Mouse (Mus musculus) midbrain, embryonic 15.5 days (tissue): ENCODE measurements around the gene Tbc1d8. TPM values are rescaled to one million over a fixed set of nuclear protein-coding genes. Genes with fewer than 3 reads are reported as not detected.

Experiments
- ATAC-seq: fragments of 200-750 bp; cut with Nextera tagmentation; replicated peaks from 2 replicates; pipeline ENCODE4 v1.8.0; 2017; ENCODE audit warnings: moderate TSS enrichment
- H3K27ac ChIP-seq: fragments of 300-500 bp; sonication (generic); 2 replicates; pipeline ENCODE4 v1.5.1; 2015; ENCODE audit warnings: mild to moderate bottlenecking, inconsistent platforms
- H3K27me3 ChIP-seq: fragments of 300-500 bp; sonication (generic); replicated peaks from 2 replicates; pipeline ENCODE4 v1.6.1; 2015; ENCODE audit warnings: inconsistent platforms
- H3K36me3 ChIP-seq: fragments of 300-500 bp; sonication (generic); replicated peaks from 2 replicates; pipeline ENCODE4 v1.6.1; 2015; ENCODE audit warnings: inconsistent platforms
- H3K4me1 ChIP-seq: fragments of 300-500 bp; sonication (generic); 2 replicates; pipeline ENCODE4 v1.6.1; 2015; ENCODE audit warnings: inconsistent platforms
- H3K4me2 ChIP-seq: fragments of 300-500 bp; sonication (generic); 2 replicates; pipeline ENCODE4 v1.6.1; 2015; ENCODE audit warnings: inconsistent platforms, mild to moderate bottlenecking, moderate library complexity
- H3K4me3 ChIP-seq: fragments of 300-500 bp; sonication (generic); 2 replicates; pipeline ENCODE4 v1.5.1; 2015; ENCODE audit warnings: mild to moderate bottlenecking, inconsistent platforms
- H3K9ac ChIP-seq: fragments of 300-500 bp; sonication (generic); 2 replicates; pipeline ENCODE4 v1.6.1; 2015; ENCODE audit warnings: mild to moderate bottlenecking, inconsistent platforms
- H3K9me3 ChIP-seq: fragments of 300-500 bp; sonication (generic); 2 replicates; pipeline ENCODE4 v1.6.1; 2016; ENCODE audit warnings: inconsistent platforms
- WGBS: fragments of 180-500 bp; shearing (Covaris S2); methylation state at CpG from one replicate; pipeline ENCODE4 v1.1.7; 2015; ENCODE audit warnings: mixed read lengths; 5-methylcytosine and 5-hydroxymethylcytosine counted together
- polyA plus RNA-seq: library from polyadenylated mRNA; unstranded; fragments of >200 nt; fragmentation: Nextera tagmentation; extraction: Ambion mirVana; gene quantifications from 2 replicates; pipeline ENCODE4 v1.2.1, GENCODE M21; 2015

Gene Tbc1d8
- polyA plus RNA-seq, 1 experiment from 2014 or later: 11.0 TPM

DNA sequence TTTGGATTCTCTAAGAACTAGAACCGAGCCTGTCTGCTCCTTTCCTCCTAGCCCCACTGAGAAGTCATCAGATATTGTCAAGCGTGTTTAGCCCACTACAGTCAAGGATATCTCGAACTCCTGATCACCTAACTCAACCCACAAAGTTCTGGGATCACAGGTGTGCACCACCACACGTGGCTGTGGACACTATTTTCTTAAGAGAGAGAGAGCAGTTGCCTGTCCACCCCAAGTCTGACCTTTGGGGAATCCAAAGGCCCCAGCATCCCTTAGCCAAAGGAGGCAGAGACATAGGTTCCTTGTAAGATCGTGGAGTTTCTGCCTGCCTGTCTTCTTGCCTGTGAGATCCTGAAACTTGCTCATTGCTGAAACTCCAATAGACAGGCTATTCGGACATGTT is 111.5 kb downstream of the Tbc1d8 start:
- H3K9ac ChIP-seq: peak overlapping the region; percentile 58
- H3K4me1 ChIP-seq: peaks cover 19% of the 10 kb centered on the region
- peak overlapping the region; percentile 58 for H3K4me2 ChIP-seq
- peak; percentile 19 for ATAC-seq
- 22% methylated on average over 6 of the region's 6 CpGs for WGBS
- peak overlapping the region; percentile 66 for H3K4me3 ChIP-seq
- H3K27me3 ChIP-seq: no peaks in the 10 kb centered on the region
- peak overlapping the region; percentile 93 for H3K27ac ChIP-seq
- no peaks in the 10 kb centered on the region for H3K9me3 ChIP-seq
- H3K36me3 ChIP-seq: peaks cover 21% of the 10 kb centered on the region; the same call in 1 of the 2 replicates

DNA sequence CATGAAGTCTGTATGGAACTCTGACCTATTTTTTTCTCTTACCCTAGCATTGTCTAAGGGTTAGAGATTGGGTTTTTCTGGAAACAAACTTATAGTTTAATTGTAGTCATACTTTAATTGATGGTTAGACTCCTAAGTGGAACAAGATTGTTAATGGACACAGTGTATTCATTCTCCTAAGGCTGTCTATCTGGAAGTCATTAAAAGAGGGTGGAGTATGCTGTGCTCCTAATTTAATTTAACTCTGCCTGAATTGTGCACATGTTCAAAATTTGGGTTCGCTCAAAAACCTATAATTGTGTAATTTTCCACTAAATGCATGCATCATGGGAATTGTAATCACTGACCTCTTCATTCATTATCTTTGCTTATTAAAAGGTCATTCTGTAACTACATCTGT is 113.0 kb downstream of the Tbc1d8 start:
- no peak for ATAC-seq
- WGBS: 82% methylated on average over 1 of the region's 1 CpGs
- H3K9ac ChIP-seq: no peak overlapping the region
- H3K36me3 ChIP-seq: peaks cover 6% of the 10 kb centered on the region; the same call in 1 of the 2 replicates
- no peaks in the 10 kb centered on the region for H3K9me3 ChIP-seq
- H3K4me1 ChIP-seq: peaks cover 22% of the 10 kb centered on the region
- H3K27me3 ChIP-seq: no peaks in the 10 kb centered on the region
- no peak overlapping the region for H3K4me2 ChIP-seq
- no peak overlapping the region for H3K27ac ChIP-seq
- no peak overlapping the region for H3K4me3 ChIP-seq

GRCm38 (mm10) chr1:39362515-39362893 is 116.1 kb downstream of the Tbc1d8 start:
- Histone ChIP-seq H3K27ac (no peak overlapping the region), H3K4me2 (no peak overlapping the region), H3K9ac (no peak overlapping the region), H3K9me3 (no peaks in the 10 kb centered on the region), H3K4me3 (no peak overlapping the region), H3K36me3 (no peaks in the 10 kb centered on the region), H3K4me1 (peaks cover 10% of the 10 kb centered on the region), H3K27me3 (no peaks in the 10 kb centered on the region)
- ATAC-seq: no peak
- 54% methylated on average over 7 of the region's 7 CpGs for WGBS

DNA sequence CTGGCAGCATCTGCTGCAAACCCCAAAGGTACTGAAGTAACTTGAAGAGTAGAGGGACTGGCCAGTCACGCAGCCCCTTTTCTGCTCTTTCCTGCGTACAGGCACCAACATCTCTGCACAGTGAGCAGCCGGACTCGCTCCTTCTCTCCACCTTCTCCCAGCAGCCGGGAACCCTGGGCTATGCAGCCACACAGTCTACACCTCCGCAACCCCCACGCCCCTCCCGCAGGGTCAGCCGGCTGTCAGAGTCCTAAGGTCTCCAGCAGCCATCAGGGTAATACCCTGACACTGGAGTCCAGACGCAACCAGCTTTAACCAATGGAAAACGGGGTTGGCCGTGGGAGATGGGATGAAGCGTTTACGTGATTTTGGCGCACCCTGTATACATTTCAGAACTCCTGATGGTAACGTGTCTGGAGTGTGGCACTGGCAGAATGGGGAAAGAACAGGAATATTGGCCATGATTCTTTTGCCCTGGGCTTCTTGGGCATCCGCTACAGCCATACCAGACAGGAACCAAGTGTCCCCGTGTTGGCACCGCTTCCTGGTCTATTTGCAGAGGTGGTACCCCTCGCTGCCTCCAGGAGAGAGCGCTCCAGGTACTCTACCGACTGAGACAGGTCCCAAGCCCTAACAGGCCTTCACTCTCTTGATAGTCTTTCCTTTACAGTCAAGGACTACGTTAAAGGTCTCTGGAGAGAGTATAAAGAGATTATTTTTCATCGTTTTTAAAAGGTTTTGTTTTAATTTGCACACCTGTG is 116.6 kb downstream of the Tbc1d8 start:
- ATAC-seq: 0 out of 2 replicates have a peak, but pooled peaks have one; percentile 25
- no peak overlapping the region for H3K27ac ChIP-seq
- peak overlapping the region; percentile 26 for H3K4me3 ChIP-seq
- H3K36me3 ChIP-seq: no peaks in the 10 kb centered on the region
- peaks cover 7% of the 10 kb centered on the region for H3K4me1 ChIP-seq
- H3K27me3 ChIP-seq: no peaks in the 10 kb centered on the region
- peak overlapping the region; percentile 29; the same call in 1 of the 2 replicates for H3K9ac ChIP-seq
- H3K9me3 ChIP-seq: no peaks in the 10 kb centered on the region
- 31% methylated on average over 24 of the region's 24 CpGs for WGBS
- H3K4me2 ChIP-seq: peak overlapping the region; percentile 49

- no peaks in the 10 kb centered on the region for H3K27me3 ChIP-seq
- no peak overlapping the region for H3K4me2 ChIP-seq
- no peak for ATAC-seq
- H3K4me1 ChIP-seq: no peaks in the 10 kb centered on the region
- no peaks in the 10 kb centered on the region for H3K9me3 ChIP-seq
- no peak overlapping the region for H3K4me3 ChIP-seq
- no peaks in the 10 kb centered on the region for H3K36me3 ChIP-seq
- no peak overlapping the region for H3K27ac ChIP-seq
- 84% methylated on average over 7 of the region's 7 CpGs for WGBS
- H3K9ac ChIP-seq: no peak overlapping the region
These were observed 129.1 kb downstream of the Tbc1d8 start for GRCm38 (mm10) chr1:39349427-39349826.

DNA sequence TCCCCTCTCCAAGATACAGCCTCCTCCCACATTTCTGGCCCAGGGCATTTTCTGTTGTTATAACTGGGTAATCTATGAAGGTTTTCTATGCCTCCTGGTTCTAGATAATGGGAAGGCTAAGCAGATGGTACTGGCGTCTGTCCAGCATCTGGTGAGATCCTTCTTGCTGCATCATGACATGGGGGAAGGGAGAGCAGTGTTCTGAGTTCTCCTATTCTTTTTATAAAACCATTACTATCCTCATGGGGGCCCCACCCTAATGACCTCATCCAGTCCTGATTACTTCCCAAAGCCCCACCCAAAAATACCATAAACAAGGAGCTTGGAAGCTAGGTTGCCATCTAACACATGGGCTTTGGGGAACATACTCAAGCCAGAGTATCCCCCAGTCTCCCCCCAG is 129.6 kb downstream of the Tbc1d8 start:
- 85% methylated on average over 1 of the region's 1 CpGs for WGBS
- H3K4me1 ChIP-seq: no peaks in the 10 kb centered on the region
- no peaks in the 10 kb centered on the region for H3K27me3 ChIP-seq
- H3K4me2 ChIP-seq: no peak overlapping the region
- H3K36me3 ChIP-seq: no peaks in the 10 kb centered on the region
- no peak for ATAC-seq
- no peaks in the 10 kb centered on the region for H3K9me3 ChIP-seq
- no peak overlapping the region for H3K27ac ChIP-seq
- H3K4me3 ChIP-seq: no peak overlapping the region
- no peak overlapping the region for H3K9ac ChIP-seq

DNA sequence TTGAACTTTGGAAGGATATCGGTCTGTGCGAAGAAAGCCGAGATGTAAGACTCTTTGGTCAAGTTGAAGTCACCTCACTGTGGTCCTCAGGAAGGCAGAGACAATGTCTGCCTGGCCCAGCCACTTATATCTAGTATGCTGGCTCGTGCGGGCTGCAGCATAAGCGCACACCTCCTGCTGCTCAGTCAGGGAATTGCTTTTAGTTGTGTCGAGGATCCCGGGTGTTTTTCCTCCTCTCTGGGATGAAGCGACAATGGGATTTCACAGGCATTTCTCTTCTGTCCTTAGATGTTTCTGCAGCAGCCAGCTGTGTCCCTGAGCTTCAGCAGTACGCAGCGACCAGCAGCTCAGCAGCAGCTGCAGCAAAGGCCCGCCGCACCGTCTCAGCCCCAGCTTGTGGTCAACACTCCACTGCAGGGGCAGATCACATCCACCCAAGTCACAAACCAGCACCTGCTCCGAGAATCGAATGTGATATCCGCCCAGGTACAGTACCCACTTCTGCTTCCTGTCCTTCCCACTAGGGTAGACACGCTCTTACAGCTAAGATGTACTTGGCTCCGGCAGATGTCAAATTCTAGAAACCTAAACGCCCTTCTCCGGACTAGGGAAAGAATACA is 133.5 kb downstream of the Tbc1d8 start:
- Histone ChIP-seq H3K4me1 (0 out of 2 replicates have a peak, but pooled peaks cover 2% of the 10 kb centered on the region), H3K9me3 (no peaks in the 10 kb centered on the region), H3K4me2 (no peak overlapping the region), H3K36me3 (no peaks in the 10 kb centered on the region), H3K27ac (no peak overlapping the region), H3K4me3 (no peak overlapping the region), H3K9ac (no peak overlapping the region), H3K27me3 (no peaks in the 10 kb centered on the region)
- WGBS: 56% methylated on average over 21 of the region's 21 CpGs
- 0 out of 2 replicates have a peak, but pooled peaks have one; percentile 30 for ATAC-seq

GRCm38 (mm10) chr1:39343242-39343641 is 135.3 kb downstream of the Tbc1d8 start:
- Histone ChIP-seq H3K36me3 (no peaks in the 10 kb centered on the region), H3K9me3 (no peaks in the 10 kb centered on the region), H3K27me3 (no peaks in the 10 kb centered on the region), H3K27ac (no peak overlapping the region), H3K9ac (no peak overlapping the region), H3K4me3 (no peak overlapping the region), H3K4me1 (0 out of 2 replicates have a peak, but pooled peaks cover 2% of the 10 kb centered on the region), H3K4me2 (no peak overlapping the region)
- ATAC-seq: no peak
- 90% methylated on average over 5 of the region's 5 CpGs for WGBS

- H3K27me3 ChIP-seq: no peaks in the 10 kb centered on the region
- H3K36me3 ChIP-seq: no peaks in the 10 kb centered on the region
- H3K4me3 ChIP-seq: no peak overlapping the region
- H3K4me1 ChIP-seq: 0 out of 2 replicates have a peak, but pooled peaks cover 2% of the 10 kb centered on the region
- no peaks in the 10 kb centered on the region for H3K9me3 ChIP-seq
- no peak for ATAC-seq
- H3K4me2 ChIP-seq: no peak overlapping the region
- no peak overlapping the region for H3K27ac ChIP-seq
- H3K9ac ChIP-seq: no peak overlapping the region
- WGBS: 81% methylated on average over 4 of the region's 4 CpGs
These were observed 136.7 kb downstream of the Tbc1d8 start for GRCm38 (mm10) chr1:39341807-39342206.

DNA sequence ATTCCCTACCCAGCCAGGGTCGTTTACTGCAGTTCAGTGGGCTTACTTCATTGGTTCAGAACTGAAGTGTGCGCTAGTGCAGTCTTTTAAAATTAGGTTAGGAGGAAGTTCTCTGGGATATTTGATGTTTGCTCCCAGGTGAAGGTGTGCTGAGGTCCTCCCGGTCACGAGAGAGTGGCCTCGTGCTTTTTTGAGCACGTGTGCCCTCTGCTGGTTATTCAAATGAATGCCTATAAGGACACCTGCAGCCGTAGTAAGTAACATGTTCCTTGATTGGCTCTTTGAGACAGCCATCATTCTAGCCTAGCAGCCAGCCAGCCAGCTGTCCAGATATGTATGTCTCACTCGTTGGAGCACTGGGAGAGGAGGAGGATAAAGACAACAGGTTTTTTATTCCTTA is 137.9 kb downstream of the Tbc1d8 start:
- Histone ChIP-seq H3K27me3 (no peaks in the 10 kb centered on the region), H3K4me3 (no peak overlapping the region), H3K4me1 (0 out of 2 replicates have a peak, but pooled peaks cover 2% of the 10 kb centered on the region), H3K36me3 (no peaks in the 10 kb centered on the region), H3K9ac (no peak overlapping the region), H3K4me2 (no peak overlapping the region), H3K9me3 (no peaks in the 10 kb centered on the region), H3K27ac (no peak overlapping the region)
- peak; percentile 81 for ATAC-seq
- 20% methylated on average over 8 of the region's 8 CpGs for WGBS

- H3K27ac ChIP-seq: no peak overlapping the region
- no peaks in the 10 kb centered on the region for H3K36me3 ChIP-seq
- H3K9ac ChIP-seq: no peak overlapping the region
- H3K9me3 ChIP-seq: no peaks in the 10 kb centered on the region
- H3K4me2 ChIP-seq: no peak overlapping the region
- ATAC-seq: no peak
- H3K4me1 ChIP-seq: 0 out of 2 replicates have a peak, but pooled peaks cover 2% of the 10 kb centered on the region
- H3K27me3 ChIP-seq: no peaks in the 10 kb centered on the region
- WGBS: 83% methylated on average over 6 of the region's 6 CpGs
- no peak overlapping the region for H3K4me3 ChIP-seq
These were observed 138.4 kb downstream of the Tbc1d8 start for GRCm38 (mm10) chr1:39340156-39340555.

- Histone ChIP-seq H3K4me1 (0 out of 2 replicates have a peak, but pooled peaks cover 2% of the 10 kb centered on the region), H3K4me3 (no peak overlapping the region), H3K4me2 (no peak overlapping the region), H3K9ac (no peak overlapping the region), H3K27me3 (no peaks in the 10 kb centered on the region), H3K36me3 (no peaks in the 10 kb centered on the region), H3K27ac (no peak overlapping the region), H3K9me3 (no peaks in the 10 kb centered on the region)
- 51% methylated on average over 5 of the region's 5 CpGs for WGBS
- ATAC-seq: no peak
These were observed 139.1 kb downstream of the Tbc1d8 start for GRCm38 (mm10) chr1:39339455-39339854.
